Mouse (Mus musculus) lung, adult 18-20 months (tissue): ENCODE measurements at regions not wholly inside any gene's neighbourhood (a gene's known extent, or its start where the extent isn't known, plus 50 kb on each side); places are given as distances from the start of the nearest gene placed in this dataset.

ENCODE experiments used
- DNase-seq, 2 experiments: peaks; one replicate each; pipeline ENCODE4 v3.0.0; 2022; ENCODE audit warnings: mixed read lengths in 2 of 2

- DNase-seq: peak in 1 of 2 experiments; percentile 3
Measured at GRCm38 (mm10) chr11:29318699-29319098, 54.8 kb upstream of the Ccdc88a start.

GRCm38 (mm10) chr11:29310584-29310983 is 62.9 kb upstream of the Ccdc88a start:
- no peak for DNase-seq

- DNase-seq: peak; percentile 9 to 18
Measured at GRCm38 (mm10) chr11:29308024-29308598, 60.9 kb upstream of the Cfap36 start.

GRCm38 (mm10) chr11:29300517-29300916 is 53.3 kb upstream of the Cfap36 start:
- no peak for DNase-seq
